Mouse (Mus musculus) liver, embryonic 14.5 days (tissue): ENCODE results near the gene Fam122a. TPM values are rescaled to one million over a fixed set of nuclear protein-coding genes. Genes with fewer than 3 reads are reported as not detected.

Experiments
- ATAC-seq: fragments of 200-750 bp; cut with Nextera tagmentation; 2 replicates; pipeline ENCODE4 v1.8.0; 2017; ENCODE audit warnings: moderate number of reproducible peaks, mild to moderate bottlenecking, moderate library complexity; ENCODE audit not compliant: insufficient read depth
- DNase-seq, 3 experiments: peaks; one replicate each; pipeline ENCODE4 v3.0.0-alpha.2; 2012 to 2013; ENCODE audit warnings: low read depth in 3 of 3, low spot score in 3 of 3
- H3K27ac ChIP-seq: fragments of 300-500 bp; sonication (generic); 2 replicates; pipeline ENCODE4 v1.5.1; 2014; ENCODE audit warnings: moderate library complexity, mild to moderate bottlenecking, control low read depth, inconsistent platforms
- H3K27me3 ChIP-seq: fragments of 300-500 bp; sonication (generic); 2 replicates; pipeline ENCODE4 v1.6.1; 2014; ENCODE audit warnings: mild to moderate bottlenecking, low read length, moderate library complexity; ENCODE audit not compliant: control insufficient read depth, insufficient read depth
- H3K36me3 ChIP-seq: fragments of 300-500 bp; sonication (generic); replicated peaks from 2 replicates; pipeline ENCODE4 v1.6.1; 2014; ENCODE audit warnings: low read depth; ENCODE audit not compliant: control insufficient read depth, insufficient read depth
- H3K4me1 ChIP-seq, 2 experiments: fragments of 200-500 bp in 1 of 2; fragments of 300-500 bp in 1 of 2; sonication (generic) in 1 of 2; replicated peaks; 2 replicates each; pipeline ENCODE4 v1.6.1; 2012 to 2014; ENCODE audit warnings: antibody characterized with exemption in 1 of 2, inconsistent platforms in 1 of 2, low read length in 1 of 2; ENCODE audit not compliant: control insufficient read depth in 2 of 2, insufficient read depth in 2 of 2
- H3K4me2 ChIP-seq: fragments of 300-500 bp; sonication (generic); 2 replicates; pipeline ENCODE4 v1.6.1; 2014; ENCODE audit warnings: low read depth, mild to moderate bottlenecking, control low read depth, moderate library complexity
- H3K4me3 ChIP-seq, 2 experiments: fragments of 200-500 bp in 1 of 2; fragments of 300-500 bp in 1 of 2; sonication (generic) in 1 of 2; 2 replicates each; pipeline ENCODE4 v1.5.1; 2012 to 2014; ENCODE audit warnings: low read depth in 2 of 2, low read length in 2 of 2, mild to moderate bottlenecking in 2 of 2, control low read depth in 1 of 2, inconsistent platforms in 1 of 2, moderate library complexity in 1 of 2; ENCODE audit not compliant: insufficient read depth in 1 of 2
- H3K9ac ChIP-seq: fragments of 300-500 bp; sonication (generic); replicated peaks from 2 replicates; pipeline ENCODE4 v1.6.1; 2014; ENCODE audit warnings: mild to moderate bottlenecking, control low read depth, moderate library complexity
- H3K9me3 ChIP-seq: fragments of 300-500 bp; sonication (generic); 2 replicates; pipeline ENCODE4 v1.6.1; 2016; ENCODE audit warnings: low read length, mixed read lengths; ENCODE audit not compliant: control insufficient read depth
- CTCF ChIP-seq: IDR thresholded peaks from 2 replicates; pipeline ENCODE4 v1.5.1; 2016; ENCODE audit warnings: antibody characterized with exemption, low read depth, control low read depth
- EP300 ChIP-seq: IDR thresholded peaks from 2 replicates; pipeline ENCODE4 v1.6.1; 2016; ENCODE audit warnings: antibody characterized with exemption, low read depth
- WGBS: fragments of 180-500 bp; shearing (Covaris S2); extraction: QIAGEN DNeasy Blood & Tissue Kit; methylation state at CpG from one replicate; pipeline ENCODE4 v1.1.7; 2014; ENCODE audit not compliant: insufficient replicate concordance; 5-methylcytosine and 5-hydroxymethylcytosine counted together
- polyA plus RNA-seq, 2 experiments: library from polyadenylated mRNA; depleted of rRNA in 1 of 2; stranded (reverse) in 1 of 2; unstranded in 1 of 2; fragments of >200 nt; fragmentation: Nextera tagmentation in 1 of 2; extraction: Ambion mirVana in 1 of 2; gene quantifications; 2 replicates each; pipeline versions ENCODE4 v1.2.1 to v1.2.3; 2012 to 2014

The Fam122a gene
- polyA plus RNA-seq, 2 experiments = 14.9 to 22.8 TPM

DNA sequence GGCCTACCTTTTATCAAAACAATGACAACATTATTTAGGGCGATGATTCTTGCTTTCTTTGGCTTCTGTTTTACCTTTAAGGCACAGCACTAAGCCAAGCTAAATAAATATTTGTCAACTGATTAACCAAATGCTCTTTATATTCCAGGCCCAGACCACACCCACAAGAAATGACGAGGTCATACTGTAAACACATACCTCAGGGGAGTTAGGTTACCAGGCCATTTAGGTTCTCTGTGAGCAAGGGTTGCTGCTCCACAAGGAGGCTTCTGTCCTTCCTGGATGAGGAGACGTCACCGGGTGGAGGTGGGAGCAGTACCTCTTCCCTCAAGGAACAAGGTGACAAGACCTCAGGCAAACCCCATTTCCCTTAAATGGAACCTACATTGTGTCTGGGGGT is 49.9 kb downstream of the Fam122a start:
- H3K4me1 ChIP-seq = no peaks in the 10 kb centered on the region; a peak in 1 of 4 replicates
- TF ChIP-seq CTCF (no peak), EP300 (no peak)
- ATAC-seq (no peak), DNase-seq (no peak)
- 62% methylated on average over 4 of the region's 4 CpGs for WGBS
- no peaks in the 10 kb centered on the region for H3K27me3 ChIP-seq
- H3K4me2 ChIP-seq = no peak overlapping the region
- H3K9ac ChIP-seq = no peak overlapping the region
- H3K27ac ChIP-seq = no peak overlapping the region
- no peaks in the 10 kb centered on the region for H3K36me3 ChIP-seq
- H3K9me3 ChIP-seq = no peaks in the 10 kb centered on the region
- no peak overlapping the region for H3K4me3 ChIP-seq

DNA sequence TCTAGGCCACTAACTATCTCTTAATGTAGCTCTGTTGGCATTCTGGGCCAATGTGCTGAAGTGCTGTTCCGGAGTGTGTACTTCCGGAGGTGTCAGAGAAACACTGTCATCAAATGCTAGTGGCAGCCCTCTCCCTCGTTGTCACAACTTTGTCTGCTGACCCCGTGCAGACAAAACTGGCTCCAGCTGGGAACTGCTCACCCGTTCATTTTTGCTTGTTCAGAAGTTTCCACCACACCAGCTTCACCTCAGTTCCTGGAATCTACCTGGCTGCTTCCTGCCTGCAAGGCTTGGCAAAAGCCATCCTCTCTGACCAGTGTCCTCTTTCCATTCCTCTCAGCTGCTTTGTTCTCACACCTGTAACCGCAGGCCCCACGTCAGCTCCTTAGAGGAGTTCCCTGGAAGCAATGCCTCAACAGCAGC is 50.4 kb downstream of the Fam122a start:
- no peak overlapping the region for H3K9ac ChIP-seq
- no peak overlapping the region for H3K27ac ChIP-seq
- no peak overlapping the region for H3K4me2 ChIP-seq
- no peaks in the 10 kb centered on the region; a peak in 1 of 4 replicates for H3K4me1 ChIP-seq
- no peaks in the 10 kb centered on the region for H3K9me3 ChIP-seq
- 79% methylated on average over 7 of the region's 7 CpGs for WGBS
- H3K27me3 ChIP-seq = no peaks in the 10 kb centered on the region
- no peak for ATAC-seq
- H3K4me3 ChIP-seq = no peak overlapping the region
- DNase-seq = no peak
- no peaks in the 10 kb centered on the region for H3K36me3 ChIP-seq
- TF ChIP-seq EP300 (no peak), CTCF (no peak)

Other genes starting within 250 kb of the Fam122a start
- gene Fxn, start 196.8 kb downstream of the Fam122a start, polyA plus RNA-seq (2012; rRNA removed) = 25.3 and 27.8 TPM in 2 replicates
- gene Fxn, start 196.8 kb downstream of the Fam122a start, polyA plus RNA-seq (2014; fragmentation: Nextera tagmentation; extraction: Ambion mirVana) = 47.4 and 49.1 TPM in 2 replicates
- gene Pip5k1b, start 78.5 kb upstream of the Fam122a start, polyA plus RNA-seq (2012; rRNA removed) = 6.9 and 8.1 TPM in 2 replicates
- 10.8 and 11.9 TPM in 2 replicates for gene Pip5k1b, start 78.5 kb upstream of the Fam122a start, polyA plus RNA-seq (2014; fragmentation: Nextera tagmentation; extraction: Ambion mirVana)
- 0.03 and 0.04 TPM in 2 replicates for gene Tmem252, start 196.7 kb upstream of the Fam122a start, polyA plus RNA-seq (2012; rRNA removed)
- 0.03 and 0.11 TPM in 2 replicates for gene Tmem252, start 196.7 kb upstream of the Fam122a start, polyA plus RNA-seq (2014; fragmentation: Nextera tagmentation; extraction: Ambion mirVana)